Mouse (Mus musculus): ENCODE results near the gene Sergef.

DNA sequence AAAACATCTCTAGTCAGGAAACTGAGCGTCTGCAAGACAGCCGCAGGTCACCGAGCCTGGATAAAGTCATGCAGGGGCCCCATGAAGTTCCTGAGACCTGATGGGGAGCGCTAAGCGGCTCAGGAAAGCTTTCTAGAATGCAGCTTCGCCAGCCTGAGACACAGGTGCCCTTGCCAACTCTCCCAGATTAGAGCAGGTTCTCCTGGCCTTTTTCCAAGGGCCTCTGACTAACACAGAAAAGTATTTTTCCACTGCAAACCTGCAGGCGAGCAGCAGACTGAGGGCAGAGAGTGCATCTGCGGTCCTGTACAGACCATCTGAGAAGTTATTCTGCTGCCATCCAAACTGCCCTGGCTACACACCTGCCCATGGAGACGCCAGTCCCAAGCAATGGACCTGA lies 27.6 kb downstream of the Sergef start:
- TF ChIP-seq HCFC1 (IDR thresholded peaks at IDR 0.05; ENCODE audit: borderline replicate concordance, insufficient read depth, low read length) (no peak), ZC3H11A (IDR thresholded peaks at IDR 0.05; ENCODE audit: borderline replicate concordance, low read depth, low read length) (no peak), ZNF384 (IDR thresholded peaks at IDR 0.05; ENCODE audit: low read depth, low read length) (no peak), CHD2 (IDR thresholded peaks at IDR 0.05; ENCODE audit: low read depth, low read length) (no peak), MAFK (IDR thresholded peaks at IDR 0.05; ENCODE audit: insufficient read depth, low read depth, low read length) (no peak)

Data from ES-E14 (cell line).